In the genomic region with DNA sequence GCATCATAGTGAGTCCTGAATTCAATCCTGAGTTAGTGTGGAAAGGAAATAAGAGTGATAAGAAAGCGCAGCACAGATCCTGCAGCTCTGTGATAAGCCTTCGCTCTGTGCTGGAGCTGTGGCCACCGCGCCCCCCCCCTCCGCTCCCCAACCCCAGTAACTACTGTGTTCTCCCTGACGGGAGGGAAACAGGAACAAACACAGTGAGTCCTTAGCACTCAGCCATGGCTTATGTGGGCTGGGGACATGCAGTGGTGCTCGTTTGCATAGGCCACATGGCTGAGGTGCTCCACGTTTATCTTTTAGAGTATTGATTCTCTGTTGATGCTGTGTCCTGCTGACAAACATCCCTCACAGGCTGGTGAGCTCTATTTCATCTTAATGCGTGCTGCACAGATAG, we compare ENCODE assay signal across 13 mouse cellular contexts. TPM values are rescaled to one million over a fixed set of nuclear protein-coding genes. Genes with fewer than 3 reads are reported as not detected.
DNase-seq lines count a peak whose midpoint lies in the region; ATAC-seq and TF ChIP-seq lines count a peak whose summit lies in the region.
"Had no signal": no experiment of that assay in that cellular context is flagged by ENCODE, and none has a peak within 500 bp of the region (broad histone marks: within the 10 kb centered on the region; RNA-seq: fewer than 3 reads in every experiment).

No protein-coding gene starts in this region.

- WGBS in intestine, embryonic 15.5 days: 63% methylated on average over 9 of the region's 9 CpGs
- WGBS in intestine, postnatal 0 days: 59% methylated on average over 9 of the region's 9 CpGs
- 23% methylated on average over 9 of the region's 9 CpGs for WGBS in liver, embryonic 11.5 days
- 77% methylated on average over 9 of the region's 9 CpGs for WGBS in forebrain, embryonic 15.5 days

- peak; percentile 22 for DNase-seq in brain, embryonic 14.5 days (ENCODE audit: low read depth)
- DNase-seq in liver, embryonic 11.5 days (ENCODE audit: low spot score): peak; percentile 66
- DNase-seq in lung, postnatal 36 days: peak; percentile 58
- DNase-seq in layer of hippocampus, postnatal 36 days: no peak
- no peak for DNase-seq in right cerebral cortex, adult 18-20 months
- DNase-seq: cerebellum, adult 9-11 months had no signal

- no peak overlapping the region for H3K4me3 ChIP-seq in intestine, embryonic 15.5 days (replicated peaks)
- H3K4me3 ChIP-seq in intestine, postnatal 0 days (ENCODE audit: low read depth, low read length): no peak overlapping the region
- H3K4me3 ChIP-seq in liver, embryonic 11.5 days (ENCODE audit: low read depth, low read length): no peak overlapping the region
- no peak overlapping the region for H3K4me3 ChIP-seq in forebrain, embryonic 15.5 days
- H3K4me3 ChIP-seq: forebrain, embryonic 10.5 days had no signal

- H3K36me3 ChIP-seq in intestine, embryonic 15.5 days: 0 out of 2 replicates have a peak, but pooled peaks cover 4% of the 10 kb centered on the region
- H3K36me3 ChIP-seq in intestine, postnatal 0 days (ENCODE audit: control insufficient read depth, insufficient read depth): peaks cover 51% of the 10 kb centered on the region
- H3K36me3 ChIP-seq in liver, embryonic 11.5 days (ENCODE audit: control insufficient read depth, insufficient read depth, low read length): no peaks in the 10 kb centered on the region
- peaks cover 16% of the 10 kb centered on the region; the same call in 1 of the 2 replicates for H3K36me3 ChIP-seq in forebrain, embryonic 15.5 days

- H3K27ac ChIP-seq in intestine, embryonic 15.5 days: no peak overlapping the region
- H3K27ac ChIP-seq in intestine, postnatal 0 days (ENCODE audit: low read depth, low read length): no peak overlapping the region
- peak overlapping the region; percentile 32; the same call in 1 of the 2 replicates for H3K27ac ChIP-seq in liver, embryonic 11.5 days (ENCODE audit: low read depth, low read length)
- no peak overlapping the region for H3K27ac ChIP-seq in forebrain, embryonic 15.5 days (replicated peaks)
- H3K27ac ChIP-seq: forebrain, embryonic 10.5 days; hindbrain, postnatal 0 days; kidney, postnatal 0 days had no signal

- no peak overlapping the region for H3K4me2 ChIP-seq in intestine, embryonic 15.5 days (replicated peaks)
- H3K4me2 ChIP-seq in intestine, postnatal 0 days (replicated peaks; ENCODE audit: low read depth): no peak overlapping the region
- H3K4me2 ChIP-seq in liver, embryonic 11.5 days: peak overlapping the region; percentile 30; the same call in 1 of the 2 replicates
- no peak overlapping the region for H3K4me2 ChIP-seq in forebrain, embryonic 15.5 days (replicated peaks)

- no peaks in the 10 kb centered on the region for H3K27me3 ChIP-seq in intestine, embryonic 15.5 days (replicated peaks)
- no peaks in the 10 kb centered on the region for H3K27me3 ChIP-seq in intestine, postnatal 0 days (replicated peaks; ENCODE audit: control insufficient read depth, insufficient read depth, low read length)
- no peaks in the 10 kb centered on the region for H3K27me3 ChIP-seq in liver, embryonic 11.5 days (replicated peaks; ENCODE audit: control insufficient read depth, insufficient read depth, low read length)
- no peaks in the 10 kb centered on the region for H3K27me3 ChIP-seq in forebrain, embryonic 15.5 days

- peak; percentile 34; the same call in 1 of the 2 replicates for ATAC-seq in intestine, embryonic 15.5 days
- ATAC-seq in intestine, postnatal 0 days: no peak
- peak; percentile 96 for ATAC-seq in liver, embryonic 11.5 days (replicated peaks; ENCODE audit: low FRiP score)
- ATAC-seq in forebrain, embryonic 15.5 days (replicated peaks): no peak
- ATAC-seq: hindbrain, postnatal 0 days had no signal

- H3K9ac ChIP-seq in intestine, embryonic 15.5 days: no peak overlapping the region
- no peak overlapping the region for H3K9ac ChIP-seq in intestine, postnatal 0 days (ENCODE audit: low read depth, low read length)
- no peak overlapping the region for H3K9ac ChIP-seq in liver, embryonic 11.5 days (ENCODE audit: low read depth, low read length)
- no peak overlapping the region for H3K9ac ChIP-seq in forebrain, embryonic 15.5 days (replicated peaks)

- TF ChIP-seq CTCF in intestine, postnatal 0 days (IDR thresholded peaks at IDR 0.05; ENCODE audit: low read depth): no peak
- no peak for TF ChIP-seq CTCF in brain, embryonic 14.5 days (IDR thresholded peaks at IDR 0.05; ENCODE audit: borderline replicate concordance, extremely low read depth, insufficient read depth, insufficient read length)

- H3K9me3 ChIP-seq in intestine, embryonic 15.5 days: no peaks in the 10 kb centered on the region
- no peaks in the 10 kb centered on the region for H3K9me3 ChIP-seq in intestine, postnatal 0 days (ENCODE audit: control insufficient read depth)
- no peaks in the 10 kb centered on the region for H3K9me3 ChIP-seq in liver, embryonic 11.5 days (ENCODE audit: control insufficient read depth, low read length)
- no peaks in the 10 kb centered on the region for H3K9me3 ChIP-seq in forebrain, embryonic 15.5 days
- H3K9me3 ChIP-seq: forebrain, embryonic 10.5 days had no signal

- no peaks in the 10 kb centered on the region for H3K4me1 ChIP-seq in intestine, embryonic 15.5 days (replicated peaks)
- H3K4me1 ChIP-seq in intestine, postnatal 0 days (replicated peaks; ENCODE audit: control insufficient read depth, insufficient read depth, low read length): no peaks in the 10 kb centered on the region
- H3K4me1 ChIP-seq in liver, embryonic 11.5 days (replicated peaks; ENCODE audit: control insufficient read depth, insufficient read depth, low read length): peaks cover 10% of the 10 kb centered on the region
- 0 out of 2 replicates have a peak, but pooled peaks cover 3% of the 10 kb centered on the region for H3K4me1 ChIP-seq in forebrain, embryonic 15.5 days
- H3K4me1 ChIP-seq: forebrain, embryonic 10.5 days had no signal

- TF ChIP-seq POLR2A in brain, embryonic 14.5 days (IDR thresholded peaks at IDR 0.05; ENCODE audit: borderline replicate concordance, extremely low read depth, insufficient read depth, insufficient read length, poor library complexity, severe bottlenecking): no peak

RNA-seq across cellular contexts. Expression of a gene that starts 55.4 kb away (rescaled TPM):
- polyA plus RNA-seq in intestine, embryonic 15.5 days (2015; fragmentation: Nextera tagmentation; extraction: Ambion mirVana): 19.7 and 21.2 TPM in 2 replicates
- polyA plus RNA-seq in intestine, postnatal 0 days (2015; fragmentation: Nextera tagmentation; extraction: Ambion mirVana): 22.3 and 23.9 TPM in 2 replicates
- 50.4 and 53.0 TPM in 2 replicates for polyA plus RNA-seq in brain, embryonic 14.5 days (2012; rRNA removed)
- polyA plus RNA-seq in liver, embryonic 11.5 days (2014; fragmentation: Nextera tagmentation; extraction: Ambion mirVana): 15.7 and 16.2 TPM in 2 replicates
- total RNA-seq in layer of hippocampus, postnatal 36 days (2021): 10 to 100 TPM; 43.0 to 46.8 TPM
- 13.9 and 15.1 TPM in 2 replicates for polyA plus RNA-seq in forebrain, embryonic 15.5 days (2015; fragmentation: Nextera tagmentation; extraction: Ambion mirVana)
- total RNA-seq: monocyte, adult 5-6 weeks had no signal

Comparison
In these comparisons a context has a peak if more than half of its experiments do, and no peak if none do; other contexts are left out.
1. ATAC-seq: peak in intestine, embryonic 15.5 days (single experiment) and liver, embryonic 11.5 days (single experiment); none in intestine, postnatal 0 days (single experiment) and forebrain, embryonic 15.5 days (single experiment).
2. DNase-seq: peak in brain, embryonic 14.5 days (single experiment), liver, embryonic 11.5 days (single experiment) and lung, postnatal 36 days (single experiment); none in layer of hippocampus, postnatal 36 days (0 of 2) and right cerebral cortex, adult 18-20 months (single experiment).